Mouse (Mus musculus) ES-Bruce4 (cell line): ENCODE data around the gene Car5a.
A peak's percentile ranks its signal among the peaks of the same experiment; 100 is the strongest.

Experiments
- CTCF ChIP-seq: IDR thresholded peaks from one replicate; pipeline ENCODE4 v1.8.1; 2011; ENCODE audit warnings: low read depth, low read length
- EP300 ChIP-seq: IDR thresholded peaks from 2 replicates; pipeline ENCODE4 v1.6.1; 2011; ENCODE audit warnings: low read depth, low read length; ENCODE audit not compliant: insufficient read depth
- POLR2A ChIP-seq: IDR thresholded peaks from one replicate; pipeline ENCODE4 v1.8.1; 2011; ENCODE audit warnings: low read length; ENCODE audit not compliant: insufficient read depth

DNA sequence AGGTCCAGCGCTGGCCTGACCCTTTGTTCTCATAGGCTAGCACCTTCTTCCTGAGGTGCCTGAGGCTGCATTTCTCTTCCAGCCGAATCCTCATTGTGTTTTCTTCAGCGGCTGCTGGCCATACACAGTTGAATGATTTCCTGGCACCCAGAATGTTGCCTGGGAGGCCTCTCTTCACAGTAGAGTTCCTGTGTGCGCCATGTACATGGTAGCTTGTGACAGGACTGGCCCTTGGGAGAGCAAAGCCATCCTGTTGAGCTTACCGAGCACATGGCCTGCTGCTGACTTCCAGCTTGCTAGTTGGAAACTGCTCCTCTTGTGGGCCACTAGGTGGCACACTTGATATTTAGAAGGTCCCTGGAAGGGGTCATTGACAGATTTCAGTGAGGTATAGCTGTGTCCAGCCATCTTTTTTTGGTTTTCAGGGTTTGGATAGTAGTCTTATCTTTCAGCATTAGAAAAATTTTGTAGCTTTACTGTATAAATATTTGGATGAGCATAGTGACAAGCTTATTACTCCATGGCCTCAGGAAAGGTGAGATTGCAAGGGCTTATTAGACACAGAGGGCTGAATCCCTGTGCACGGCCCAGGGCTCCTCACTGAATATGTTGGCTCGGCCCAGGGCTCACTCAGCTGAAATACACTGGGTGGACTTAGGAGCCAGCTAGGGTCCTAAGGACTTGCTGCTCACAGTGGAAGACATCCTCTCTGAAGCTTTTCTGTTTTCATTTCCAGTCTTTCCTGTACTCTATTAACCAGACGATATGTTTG lies 33.3 kb upstream of the Car5a start:
- TF ChIP-seq CTCF (peak; percentile 72), POLR2A (no peak), EP300 (no peak)
